Mouse (Mus musculus) layer of hippocampus, adult 18-20 months (tissue): ENCODE results near the gene Mtg2. TPM values are rescaled to one million over a fixed set of nuclear protein-coding genes. Genes with fewer than 3 reads are reported as not detected.

ENCODE experiments used
- DNase-seq, 2 experiments: peaks; one replicate each; pipeline ENCODE4 v3.0.0; 2022; ENCODE audit warnings: low spot score in 2 of 2
- total RNA-seq, 2 experiments: library from RNA; stranded (reverse); gene quantifications; 2 replicates each; pipeline ENCODE4 v1.2.3; 2021

Mtg2 gene
- total RNA-seq, 2 experiments from 2014 or later = 17.9 to 18.9 TPM

- no peak for DNase-seq
Observed at GRCm38 (mm10) chr2:180051986-180052733, 18.2 kb upstream of the Mtg2 start.

GRCm38 (mm10) chr2:180053001-180053400, 17.4 kb upstream of the Mtg2 start:
- no peak for DNase-seq

GRCm38 (mm10) chr2:180063338-180064131, 6.9 kb upstream of the Mtg2 start:
- no peak for DNase-seq

- DNase-seq = no peak
Observed at GRCm38 (mm10) chr2:180069770-180070480, 463 bp upstream of the Mtg2 start.

- DNase-seq = no peak
Observed at GRCm38 (mm10) chr2:180071671-180072070, 1.3 kb downstream of the Mtg2 start.

- DNase-seq = no peak
Observed at GRCm38 (mm10) chr2:180072886-180073285, 2.5 kb downstream of the Mtg2 start.

GRCm38 (mm10) chr2:180077622-180078021, 7.2 kb downstream of the Mtg2 start:
- no peak for DNase-seq

- DNase-seq = no peak
Observed at GRCm38 (mm10) chr2:180080680-180081079, 10.3 kb downstream of the Mtg2 start.

GRCm38 (mm10) chr2:180083063-180083462, 12.7 kb downstream of the Mtg2 start:
- no peak for DNase-seq

GRCm38 (mm10) chr2:180084565-180084964, 14.2 kb downstream of the Mtg2 start:
- DNase-seq = peak in 1 of 2 experiments; percentile 67

- no peak for DNase-seq
Observed at GRCm38 (mm10) chr2:180085926-180086636, 15.7 kb downstream of the Mtg2 start.

GRCm38 (mm10) chr2:180086637-180087027, 16.2 kb downstream of the Mtg2 start:
- no peak for DNase-seq

- DNase-seq = no peak
Observed at GRCm38 (mm10) chr2:180087472-180087871, 17.1 kb downstream of the Mtg2 start.

GRCm38 (mm10) chr2:180090285-180090684, 19.9 kb downstream of the Mtg2 start:
- no peak for DNase-seq

- DNase-seq = no peak
Observed at GRCm38 (mm10) chr2:180095711-180096110, 25.3 kb downstream of the Mtg2 start.

GRCm38 (mm10) chr2:180097585-180097984, 27.2 kb downstream of the Mtg2 start:
- no peak for DNase-seq

- no peak for DNase-seq
Observed at GRCm38 (mm10) chr2:180098167-180098566, 27.8 kb downstream of the Mtg2 start.

- DNase-seq = no peak
Observed at GRCm38 (mm10) chr2:180099529-180099928, 29.1 kb downstream of the Mtg2 start.

GRCm38 (mm10) chr2:180103151-180103977, 33.0 kb downstream of the Mtg2 start:
- no peak for DNase-seq

- DNase-seq = peak in 1 of 2 experiments; percentile 65
Observed at GRCm38 (mm10) chr2:180103978-180104658, 33.7 kb downstream of the Mtg2 start, which contains the start of gene Hrh3. Hrh3 (minus strand) TSS chr2:180104488.
